Mouse (Mus musculus): ENCODE measurements around the gene Trp53bp2.

Gene Trp53bp2

GRCm38 (mm10) chr1:182460291-182461244 lies 51.6 kb downstream of the Trp53bp2 start:
- no peak for DNase-seq (ENCODE audit: low spot score in 2 of 2)

DNA sequence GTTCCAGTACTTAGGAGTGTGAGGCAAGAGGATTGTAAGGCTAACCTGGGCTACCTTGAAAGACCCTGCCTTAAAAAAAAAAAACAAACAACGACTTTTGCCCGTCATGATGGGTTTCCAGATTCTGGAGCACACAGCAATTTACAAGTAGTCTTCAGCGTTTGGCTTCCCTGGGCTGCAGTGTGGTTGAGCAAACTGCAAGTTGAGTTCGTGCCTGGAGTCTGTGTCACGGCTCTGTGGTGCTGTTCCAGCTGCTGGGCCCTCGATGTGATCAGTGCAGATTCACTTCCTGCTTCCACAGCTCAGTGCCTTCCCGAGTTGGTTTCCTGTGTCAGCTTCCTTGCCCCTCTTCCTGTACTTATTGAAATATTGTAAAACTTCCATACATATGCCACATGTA lies 52.3 kb downstream of the Trp53bp2 start:
- no peak for DNase-seq (ENCODE audit: low spot score in 2 of 2)

- no peak for DNase-seq (ENCODE audit: low spot score in 2 of 2)
These were observed 52.8 kb downstream of the Trp53bp2 start for GRCm38 (mm10) chr1:182461813-182462212.

DNA sequence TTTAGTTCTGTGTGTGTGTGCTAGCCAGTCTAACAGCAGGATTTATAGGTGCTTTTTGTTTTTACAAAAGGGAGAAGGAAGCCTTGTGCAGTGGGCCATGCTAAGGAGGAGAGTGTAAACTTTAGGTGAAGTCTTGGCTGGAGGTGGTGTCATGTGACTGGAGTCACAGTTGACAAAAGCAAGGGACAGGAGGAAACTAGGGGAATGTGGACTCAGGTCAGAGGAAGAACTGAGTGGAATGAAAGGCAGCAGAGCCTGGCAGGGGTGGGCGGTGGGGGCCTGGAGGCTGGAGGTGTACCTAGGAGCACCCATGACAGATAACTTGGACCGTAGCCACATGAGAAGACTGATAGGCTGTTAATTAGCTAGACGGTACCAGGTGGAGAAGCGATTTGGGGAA lies 56.3 kb downstream of the Trp53bp2 start:
- DNase-seq (ENCODE audit: low spot score in 2 of 2) = no peak

GRCm38 (mm10) chr1:182465978-182466377 lies 57.0 kb downstream of the Trp53bp2 start:
- DNase-seq (ENCODE audit: low spot score in 2 of 2) = no peak

GRCm38 (mm10) chr1:182475005-182475796 lies 66.2 kb downstream of the Trp53bp2 start:
- DNase-seq (ENCODE audit: low spot score in 2 of 2) = no peak

GRCm38 (mm10) chr1:182478935-182479334 lies 70.0 kb downstream of the Trp53bp2 start:
- no peak for DNase-seq (ENCODE audit: low spot score in 2 of 2)

DNA sequence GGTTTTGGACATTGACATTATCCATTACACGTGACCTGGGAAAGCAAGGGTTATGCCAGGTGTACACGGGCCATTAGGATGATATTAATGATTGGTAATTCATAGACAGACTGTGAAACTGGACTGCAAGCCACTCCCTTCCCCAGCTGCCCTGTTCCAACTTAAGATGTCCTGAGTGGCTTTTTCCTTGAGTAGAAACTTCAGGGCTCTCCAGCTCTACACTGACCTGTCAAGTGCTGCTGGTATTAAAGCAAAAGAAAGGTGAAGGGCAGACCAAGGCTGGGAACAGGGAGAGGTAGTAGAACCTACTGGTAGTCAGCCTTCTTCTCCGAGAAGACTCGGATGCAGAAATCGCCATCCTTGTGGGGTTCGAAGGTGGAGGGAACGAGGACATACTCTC lies 72.2 kb downstream of the Trp53bp2 start:
- no peak for DNase-seq (ENCODE audit: low spot score in 2 of 2)

DNA sequence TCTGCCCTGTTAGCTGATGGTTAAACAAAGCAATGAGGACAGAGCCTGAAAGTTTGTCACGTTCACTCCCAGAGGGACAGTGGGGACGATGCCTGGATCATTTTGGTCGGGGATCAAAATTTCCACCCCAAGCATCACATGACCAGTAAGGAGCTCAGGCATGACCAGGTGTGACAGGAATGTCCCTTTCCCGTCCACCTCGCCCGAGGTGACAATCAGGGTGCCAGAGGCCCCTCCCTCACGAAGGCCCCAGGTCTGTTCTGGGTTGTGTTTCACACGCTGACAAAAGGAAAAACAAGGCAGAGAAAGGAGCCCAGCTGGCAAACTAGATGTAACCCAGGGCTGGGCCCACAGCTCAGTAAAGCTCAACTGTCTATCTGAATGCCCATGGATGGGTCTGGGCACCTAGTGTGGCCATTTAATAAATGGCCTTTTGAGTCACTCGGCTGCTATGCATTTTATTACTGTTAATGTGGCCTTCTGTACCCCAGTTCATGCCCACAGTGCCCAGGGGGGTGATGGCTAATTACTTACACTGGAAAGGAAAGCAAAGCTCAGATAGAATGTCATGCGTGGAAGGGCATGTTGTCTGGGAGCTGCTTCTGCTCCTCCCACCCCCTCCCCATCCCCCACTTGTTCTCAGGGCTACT lies 72.8 kb downstream of the Trp53bp2 start:
- DNase-seq (ENCODE audit: low spot score in 2 of 2) = no peak

GRCm38 (mm10) chr1:182482991-182483909 lies 74.3 kb downstream of the Trp53bp2 start:
- DNase-seq (ENCODE audit: low spot score in 2 of 2) = no peak

GRCm38 (mm10) chr1:182483910-182484274 lies 74.9 kb downstream of the Trp53bp2 start:
- DNase-seq (ENCODE audit: low spot score in 2 of 2) = no peak

GRCm38 (mm10) chr1:182488503-182488902 lies 79.5 kb downstream of the Trp53bp2 start:
- DNase-seq (ENCODE audit: low spot score in 2 of 2) = no peak

DNA sequence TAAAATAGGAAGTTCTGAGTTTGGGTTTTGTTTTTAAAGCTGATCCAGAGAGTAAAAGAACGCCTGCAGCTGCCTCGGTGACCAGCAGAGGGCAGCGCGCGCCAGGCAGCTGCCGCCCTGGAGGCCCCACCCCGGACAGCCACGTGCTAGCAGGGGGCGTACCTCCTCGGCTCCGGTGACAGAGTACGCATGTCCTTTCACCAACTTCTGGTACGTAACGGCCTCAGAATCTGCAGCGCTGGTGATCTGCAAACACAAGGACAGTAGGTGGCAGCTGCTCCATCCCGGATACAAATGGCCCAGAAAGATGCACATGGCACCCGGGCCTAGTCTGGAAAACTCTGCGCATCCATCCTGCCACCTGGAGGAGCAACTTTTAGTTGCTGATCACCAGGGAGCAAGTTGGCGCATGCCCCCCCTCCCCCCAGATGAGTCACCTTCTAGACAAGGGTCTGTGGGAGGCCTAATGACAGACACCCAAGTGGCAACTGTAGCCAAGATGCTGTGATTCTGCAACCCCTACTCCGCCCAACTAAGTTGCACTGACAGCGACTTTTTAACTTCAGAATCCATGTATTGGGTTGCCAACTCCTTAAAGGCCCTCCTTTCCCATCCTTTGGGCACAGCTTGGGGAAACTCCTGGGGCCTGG lies 81.0 kb downstream of the Trp53bp2 start:
- peak; percentile 89 to 93 for DNase-seq (ENCODE audit: low spot score in 2 of 2)

DNA sequence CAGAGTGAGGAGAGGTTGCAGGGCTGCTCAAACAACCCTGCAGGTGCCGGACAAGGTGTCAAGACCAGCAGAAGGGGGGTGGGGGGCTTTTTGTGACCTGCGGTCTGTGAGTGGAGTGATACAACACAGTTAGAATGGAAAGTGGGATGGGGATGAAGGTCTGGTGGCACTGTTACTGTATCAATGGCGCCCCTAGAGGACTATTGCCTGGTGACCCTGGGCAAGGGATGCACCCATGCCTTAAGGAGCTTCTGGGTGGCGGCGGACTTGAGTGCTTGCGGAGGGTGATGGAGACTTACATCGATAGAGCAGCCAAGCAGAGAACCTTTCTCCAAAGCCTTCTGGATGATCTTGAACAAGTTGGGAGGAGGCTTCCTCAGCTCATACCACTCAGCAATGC lies 81.6 kb downstream of the Trp53bp2 start:
- no peak for DNase-seq (ENCODE audit: low spot score in 2 of 2)

GRCm38 (mm10) chr1:182491839-182492238 lies 82.9 kb downstream of the Trp53bp2 start:
- no peak for DNase-seq (ENCODE audit: low spot score in 2 of 2)

- DNase-seq (ENCODE audit: low spot score in 2 of 2) = no peak
These were observed 85.5 kb downstream of the Trp53bp2 start for GRCm38 (mm10) chr1:182494285-182495145.

GRCm38 (mm10) chr1:182496685-182497084 lies 87.7 kb downstream of the Trp53bp2 start:
- DNase-seq (ENCODE audit: low spot score in 2 of 2) = no peak

GRCm38 (mm10) chr1:182497736-182498135 lies 88.8 kb downstream of the Trp53bp2 start:
- no peak for DNase-seq (ENCODE audit: low spot score in 2 of 2)

GRCm38 (mm10) chr1:182499443-182500089 lies 90.6 kb downstream of the Trp53bp2 start:
- DNase-seq (ENCODE audit: low spot score in 2 of 2) = no peak

Data from thymus, postnatal 10 days (tissue).